13 mouse cellular contexts compared by ENCODE assay signal in the genomic region with DNA sequence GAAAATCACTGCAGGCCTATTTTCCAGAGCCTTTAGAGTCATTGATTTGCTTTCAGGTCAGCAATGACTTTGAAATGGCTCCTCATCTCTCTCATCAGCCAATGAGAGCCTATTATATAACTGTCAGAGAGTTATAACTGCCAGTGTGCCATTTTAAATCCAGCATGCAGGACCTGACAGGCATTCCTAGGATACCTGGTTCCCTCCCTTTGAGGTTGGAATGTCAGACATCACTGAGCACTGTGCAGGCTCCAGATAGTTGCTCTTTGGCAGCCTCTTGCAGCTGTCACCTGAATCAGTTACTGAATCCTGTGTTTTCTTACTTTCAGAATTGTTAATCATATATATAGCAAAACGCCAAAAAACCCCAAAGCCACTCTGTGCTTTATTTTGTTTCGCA.
A peak's percentile ranks its signal among the peaks of the same experiment; 100 is the strongest.
DNase-seq lines count a peak whose midpoint lies in the region; ATAC-seq and TF ChIP-seq lines count a peak whose summit lies in the region.
"Had no signal": no experiment of that assay in that cellular context is flagged by ENCODE, and none has a peak within 500 bp of the region (broad histone marks: within the 10 kb centered on the region; RNA-seq: fewer than 3 reads in every experiment).

No protein-coding gene starts in this region.

- no peaks in the 10 kb centered on the region for H3K36me3 ChIP-seq in heart, embryonic 12.5 days
- H3K36me3 ChIP-seq in forebrain, embryonic 11.5 days (ENCODE audit: control insufficient read depth, insufficient read depth, low read length) = no peaks in the 10 kb centered on the region
- H3K36me3 ChIP-seq: hindbrain, embryonic 12.5 days; liver, embryonic 15.5 days had no signal

- WGBS in heart, embryonic 12.5 days = 56% methylated on average over 2 of the region's 2 CpGs
- WGBS in lung, adult 2 months = 68% methylated on average over 2 of the region's 2 CpGs
- WGBS in forebrain, embryonic 11.5 days = 86% methylated on average over 2 of the region's 2 CpGs

- H3K9ac ChIP-seq in heart, embryonic 12.5 days = no peak overlapping the region
- H3K9ac ChIP-seq in forebrain, embryonic 11.5 days (ENCODE audit: low read length) = no peak overlapping the region
- H3K9ac ChIP-seq: hindbrain, embryonic 12.5 days; liver, embryonic 15.5 days had no signal

- no peaks in the 10 kb centered on the region for H3K9me3 ChIP-seq in heart, embryonic 12.5 days (replicated peaks)
- H3K9me3 ChIP-seq in forebrain, embryonic 11.5 days (ENCODE audit: control insufficient read depth, low read length) = no peaks in the 10 kb centered on the region
- H3K9me3 ChIP-seq: hindbrain, embryonic 12.5 days; liver, embryonic 15.5 days; megakaryocyte, embryonic 14.5 days had no signal

- no peaks in the 10 kb centered on the region for H3K27me3 ChIP-seq in heart, embryonic 12.5 days (replicated peaks)
- no peaks in the 10 kb centered on the region for H3K27me3 ChIP-seq in forebrain, embryonic 11.5 days (ENCODE audit: control insufficient read depth, insufficient read depth, low read length)
- H3K27me3 ChIP-seq: hindbrain, embryonic 12.5 days; liver, embryonic 15.5 days; megakaryocyte, embryonic 14.5 days had no signal

- H3K4me3 ChIP-seq in heart, embryonic 12.5 days = no peak overlapping the region
- H3K4me3 ChIP-seq in lung, adult 2 months (replicated peaks; ENCODE audit: extremely low read depth, low read depth, low read length) = no peak overlapping the region
- no peak overlapping the region for H3K4me3 ChIP-seq in forebrain, embryonic 11.5 days (ENCODE audit: low read depth, low read length)
- H3K4me3 ChIP-seq: hindbrain, embryonic 12.5 days; liver, embryonic 15.5 days; megakaryocyte, embryonic 14.5 days had no signal

- H3K4me1 ChIP-seq in heart, embryonic 12.5 days (replicated peaks) = peaks cover 39% of the 10 kb centered on the region
- peaks cover 5% of the 10 kb centered on the region for H3K4me1 ChIP-seq in lung, adult 2 months (ENCODE audit: control insufficient read depth, insufficient read depth, low read length)
- H3K4me1 ChIP-seq in forebrain, embryonic 11.5 days (replicated peaks; ENCODE audit: control insufficient read depth, insufficient read depth, low read length) = 0 out of 2 replicates have a peak, but pooled peaks cover 2% of the 10 kb centered on the region
- H3K4me1 ChIP-seq: hindbrain, embryonic 12.5 days had no signal

- TF ChIP-seq POLR2A in lung, adult 2 months (IDR thresholded peaks at IDR 0.05; ENCODE audit: borderline replicate concordance, extremely low read depth, low read depth, low read length) = no peak

- no peak for TF ChIP-seq CTCF in lung, adult 2 months (IDR thresholded peaks at IDR 0.05; ENCODE audit: insufficient read depth, low read length)

- ATAC-seq in heart, embryonic 12.5 days (ENCODE audit: insufficient number of reproducible peaks, low FRiP score) = no peak; the same call in 1 of the 2 replicates
- no peak for ATAC-seq in forebrain, embryonic 11.5 days (replicated peaks; ENCODE audit: low FRiP score)

- 0 out of 2 replicates have a peak overlapping the region, but pooled peaks have one; percentile 7 for H3K4me2 ChIP-seq in heart, embryonic 12.5 days
- H3K4me2 ChIP-seq in forebrain, embryonic 11.5 days (ENCODE audit: low read depth, low read length, severe bottlenecking) = no peak overlapping the region
- H3K4me2 ChIP-seq: hindbrain, embryonic 12.5 days; liver, embryonic 15.5 days had no signal

- DNase-seq in heart, adult 11 months = no peak
- peak; percentile 31 for DNase-seq in lung, postnatal 36 days
- no peak for DNase-seq in lung, adult 2 months
- peak; percentile 34 for DNase-seq in kidney, postnatal 14 days
- DNase-seq in adrenal gland, postnatal 36 days = no peak
- DNase-seq in forebrain, embryonic 11.5 days (ENCODE audit: low spot score) = no peak
- DNase-seq: adrenal gland, adult 2 months; spleen, adult 18-20 months; thymus, postnatal 14 days had no signal

- H3K27ac ChIP-seq in heart, embryonic 12.5 days (ENCODE audit: poor library complexity, severe bottlenecking) = peak overlapping the region; percentile 66; the same call in 1 of the 2 replicates
- no peak overlapping the region for H3K27ac ChIP-seq in forebrain, embryonic 11.5 days (ENCODE audit: low read depth, low read length)
- H3K27ac ChIP-seq: hindbrain, embryonic 12.5 days; liver, embryonic 15.5 days had no signal

Comparison
In these comparisons a context has a peak if more than half of its experiments do, and no peak if none do; other contexts are left out.
1. DNase-seq: peak in lung, postnatal 36 days (single experiment) and kidney, postnatal 14 days (single experiment); none in heart, adult 11 months (single experiment), lung, adult 2 months (single experiment), adrenal gland, postnatal 36 days (0 of 2) and forebrain, embryonic 11.5 days (single experiment).